Mouse (Mus musculus) megakaryocyte progenitor cell, adult 5-6 weeks (primary cell): ENCODE measurements around the gene Vmn1r67. TPM values are rescaled to one million over a fixed set of nuclear protein-coding genes. Genes with fewer than 3 reads are reported as not detected.

Experiments
- ATAC-seq: replicated peaks from 2 replicates; pipeline ENCODE4 v1.8.0; 2016; ENCODE audit warnings: mild to moderate bottlenecking, moderate TSS enrichment, inconsistent platforms; ENCODE audit not compliant: poor library complexity
- total RNA-seq, 2 experiments: library from RNA; stranded (forward) in 1 of 2; stranded (reverse) in 1 of 2; fragments of 157-497, 149-512 nt in 1 of 2; fragments of 200-1000 nt in 1 of 2; gene quantifications; 2 replicates each; pipeline versions ENCODE4 v1.2.3 to v1.2.4; 2015 to 2017

Gene Vmn1r67
- not detected in 2 replicates for total RNA-seq (2015)
- not detected in 2 replicates for total RNA-seq (2017)

GRCm38 (mm10) chr7:10443031-10443430 lies at the start of gene Vmn1r67:
TSS of gene Vmn1r67 (plus strand) at chr7:10443331.
- no peak for ATAC-seq

GRCm38 (mm10) chr7:10458166-10458565 lies 15.0 kb downstream of the Vmn1r67 start:
- no peak for ATAC-seq

GRCm38 (mm10) chr7:10479813-10480212 lies 36.7 kb downstream of the Vmn1r67 start:
- no peak for ATAC-seq

GRCm38 (mm10) chr7:10480588-10481233 lies 37.6 kb downstream of the Vmn1r67 start:
- no peak for ATAC-seq

GRCm38 (mm10) chr7:10494786-10495521 lies 51.8 kb downstream of the Vmn1r67 start, which contains the start of gene Zik1:
TSS of gene Zik1 (minus strand) at chr7:10495394.
- ATAC-seq, result peak; percentile 98

GRCm38 (mm10) chr7:10495578-10495977 lies 52.4 kb downstream of the Vmn1r67 start:
- no peak for ATAC-seq

Other genes starting within 250 kb of the Vmn1r67 start
- not detected in 2 replicates for gene Vmn1r66, start 165.3 kb upstream of the Vmn1r67 start, total RNA-seq (2015)
- gene Vmn1r66, start 165.3 kb upstream of the Vmn1r67 start, total RNA-seq (2017), result not detected in 2 replicates
- 2.8 and 5.3 TPM in 2 replicates for gene Zik1, start 52.1 kb downstream of the Vmn1r67 start, total RNA-seq (2015)
- gene Zik1, start 52.1 kb downstream of the Vmn1r67 start, total RNA-seq (2017), result 2.5 and 3.6 TPM in 2 replicates
- not detected in 2 replicates for gene Vmn1r68, start 115.2 kb downstream of the Vmn1r67 start, total RNA-seq (2015)
- gene Vmn1r68, start 115.2 kb downstream of the Vmn1r67 start, total RNA-seq (2017), result not detected in 2 replicates
- not detected in 2 replicates for gene Vmn1r69, start 170.3 kb downstream of the Vmn1r67 start, total RNA-seq (2015)
- not detected in 2 replicates for gene Vmn1r69, start 170.3 kb downstream of the Vmn1r67 start, total RNA-seq (2017)
- gene Vmn1r70, start 188.2 kb downstream of the Vmn1r67 start, total RNA-seq (2015), result not detected in 2 replicates
- gene Vmn1r70, start 188.2 kb downstream of the Vmn1r67 start, total RNA-seq (2017), result not detected in 2 replicates
- gene Nlrp4b, start 244.5 kb downstream of the Vmn1r67 start, total RNA-seq (2015), result not detected in 2 replicates
- gene Nlrp4b, start 244.5 kb downstream of the Vmn1r67 start, total RNA-seq (2017), result not detected in 2 replicates